Mouse (Mus musculus) right cerebral cortex, postnatal 25 days (tissue): ENCODE measurements at regions not wholly inside any gene's neighbourhood (a gene's known extent, or its start where the extent isn't known, plus 50 kb on each side); places are given as distances from the start of the nearest gene placed in this dataset.
A peak's percentile ranks its signal among the peaks of the same experiment; 100 is the strongest.

Experiments
- DNase-seq: peaks from one replicate; pipeline ENCODE4 v3.0.0; 2022

GRCm38 (mm10) chr16:64068787-64069673 lies 205.1 kb upstream of the Epha3 start:
- no peak for DNase-seq

- DNase-seq = no peak
Measured at GRCm38 (mm10) chr16:64062584-64062983, 198.6 kb upstream of the Epha3 start.

GRCm38 (mm10) chr16:64058712-64059111 lies 194.7 kb upstream of the Epha3 start:
- no peak for DNase-seq

GRCm38 (mm10) chr16:64054346-64054745 lies 190.4 kb upstream of the Epha3 start:
- no peak for DNase-seq

- DNase-seq = no peak
Measured at GRCm38 (mm10) chr16:64048026-64048425, 184.1 kb upstream of the Epha3 start.

GRCm38 (mm10) chr16:64033049-64033448 lies 169.1 kb upstream of the Epha3 start:
- no peak for DNase-seq

GRCm38 (mm10) chr16:64023981-64024380 lies 160.0 kb upstream of the Epha3 start:
- no peak for DNase-seq

- DNase-seq = no peak
Measured at GRCm38 (mm10) chr16:64000884-64001283, 136.9 kb upstream of the Epha3 start.

- DNase-seq = no peak
Measured at GRCm38 (mm10) chr16:63967407-63967806, 103.4 kb upstream of the Epha3 start.

GRCm38 (mm10) chr16:63960786-63961185 lies 96.8 kb upstream of the Epha3 start:
- DNase-seq = no peak

GRCm38 (mm10) chr16:63958154-63958553 lies 94.2 kb upstream of the Epha3 start:
- DNase-seq = peak; percentile 7

- DNase-seq = no peak
Measured at GRCm38 (mm10) chr16:63925195-63925594, 61.2 kb upstream of the Epha3 start.

GRCm38 (mm10) chr16:63921146-63921545 lies 57.2 kb upstream of the Epha3 start:
- DNase-seq = no peak
